ENCODE assay signal across 24 mouse cellular contexts in genomic region chr8:126137452-126137851, GRCm38 (mm10).
"Had no signal": no experiment of that assay in that cellular context is flagged by ENCODE, and none has a peak within 500 bp of the region (broad histone marks: within the 10 kb centered on the region; RNA-seq: fewer than 3 reads in every experiment).

No protein-coding gene starts in this region.

- H3K36me3 ChIP-seq: heart, embryonic 10.5 days; heart, embryonic 12.5 days; hindbrain, embryonic 10.5 days; hindbrain, embryonic 12.5 days; intestine, embryonic 15.5 days; limb, embryonic 10.5 days; limb, embryonic 12.5 days; liver, embryonic 13.5 days had no signal

- H3K27ac ChIP-seq: heart, embryonic 10.5 days; hindbrain, embryonic 10.5 days; hindbrain, embryonic 12.5 days; hindbrain, embryonic 14.5 days; intestine, embryonic 15.5 days; left cerebral cortex, adult 2 months; limb, embryonic 10.5 days; limb, embryonic 12.5 days; liver, embryonic 13.5 days had no signal

- ATAC-seq: hindbrain, embryonic 16.5 days; inflammation-experienced regulatory T-cells, adult 6 months; intestine, embryonic 15.5 days; intestine, postnatal 0 days had no signal

- DNase-seq: gastrocnemius, postnatal 10 days; gastrocnemius, postnatal 25 days; heart, adult 18-20 months; heart, postnatal 10 days; heart, postnatal 4 days; kidney, adult 18-20 months; kidney, adult 8-10 months; kidney, postnatal 10 days; kidney, postnatal 25 days; kidney, postnatal 4 days; liver; liver, embryonic 13.5 days had no signal

- H3K9me3 ChIP-seq: heart, embryonic 10.5 days; heart, embryonic 12.5 days; hindbrain, embryonic 10.5 days; hindbrain, embryonic 12.5 days; intestine, embryonic 15.5 days; limb, embryonic 10.5 days; liver, embryonic 13.5 days had no signal

- H3K4me3 ChIP-seq: heart, embryonic 10.5 days; heart, embryonic 12.5 days; hindbrain, embryonic 10.5 days; hindbrain, embryonic 12.5 days; intestine, embryonic 15.5 days; left cerebral cortex, adult 2 months; limb, embryonic 10.5 days; limb, embryonic 12.5 days; liver, embryonic 13.5 days had no signal

- H3K9ac ChIP-seq: heart, embryonic 12.5 days; hindbrain, embryonic 12.5 days; hindbrain, embryonic 14.5 days; intestine, embryonic 15.5 days; limb, embryonic 12.5 days; liver, embryonic 13.5 days had no signal
